Mouse (Mus musculus): Measurements from ENCODE around the gene Ywhag. TPM values are rescaled to one million over a fixed set of nuclear protein-coding genes. Genes with fewer than 3 reads are reported as not detected.
A peak's percentile ranks its signal among the peaks of the same experiment; 100 is the strongest.

Gene Ywhag
- polyA plus RNA-seq, 1 experiment, result 227 TPM

GRCm38 (mm10) chr5:135950710-135951412, 16.4 kb upstream of the Ywhag start:
- H3K36me3 ChIP-seq (ENCODE audit: control insufficient read depth, insufficient read depth), result no peaks in the 10 kb centered on the region
- H3K27me3 ChIP-seq (ENCODE audit: control insufficient read depth, insufficient read depth, insufficient read length), result no peaks in the 10 kb centered on the region
- H3K4me3 ChIP-seq (ENCODE audit: insufficient read depth, poor library complexity, severe bottlenecking), result no peak overlapping the region
- no peak overlapping the region for H3ac ChIP-seq (ENCODE audit: control insufficient read depth, insufficient read length, low read depth)
- no peak for TF ChIP-seq MYOD1 (IDR thresholded peaks at IDR 0.05; ENCODE audit: control insufficient read depth, insufficient read length, low read depth)
- no peak for TF ChIP-seq MAX (IDR thresholded peaks at IDR 0.05)
- TF ChIP-seq CTCF (IDR thresholded peaks at IDR 0.05; ENCODE audit: control insufficient read depth, insufficient read depth, insufficient read length), result no peak
- TF ChIP-seq USF1 (IDR thresholded peaks at IDR 0.05; ENCODE audit: low read depth), result no peak
- no peak for TF ChIP-seq CEBPB (IDR thresholded peaks at IDR 0.05; ENCODE audit: low read depth)
- no peak for TF ChIP-seq MYOG (IDR thresholded peaks at IDR 0.05; ENCODE audit: control insufficient read depth, extremely low read depth, insufficient read length)
- TF ChIP-seq FOSL1 (IDR thresholded peaks at IDR 0.05; ENCODE audit: insufficient read depth, low read length, poor library complexity, severe bottlenecking), result no peak
- H3K79me3 ChIP-seq (ENCODE audit: low read depth), result no peaks in the 10 kb centered on the region
- H3K79me2 ChIP-seq (ENCODE audit: control insufficient read depth, insufficient read depth), result no peaks in the 10 kb centered on the region

- Histone ChIP-seq H3K79me2 (ENCODE audit: control insufficient read depth, insufficient read depth) (no peaks in the 10 kb centered on the region), H3K79me3 (ENCODE audit: low read depth) (no peaks in the 10 kb centered on the region), H3ac (ENCODE audit: control insufficient read depth, insufficient read length, low read depth) (no peak overlapping the region), H3K27me3 (ENCODE audit: control insufficient read depth, insufficient read depth, insufficient read length) (no peaks in the 10 kb centered on the region), H3K4me3 (ENCODE audit: insufficient read depth, poor library complexity, severe bottlenecking) (no peak overlapping the region), H3K36me3 (ENCODE audit: control insufficient read depth, insufficient read depth) (no peaks in the 10 kb centered on the region)
- no peak for TF ChIP-seq USF1 (IDR thresholded peaks at IDR 0.05; ENCODE audit: low read depth)
- no peak for TF ChIP-seq FOSL1 (IDR thresholded peaks at IDR 0.05; ENCODE audit: insufficient read depth, low read length, poor library complexity, severe bottlenecking)
- no peak for TF ChIP-seq MYOD1 (IDR thresholded peaks at IDR 0.05; ENCODE audit: control insufficient read depth, insufficient read length, low read depth)
- no peak for TF ChIP-seq CEBPB (IDR thresholded peaks at IDR 0.05; ENCODE audit: low read depth)
- TF ChIP-seq CTCF (IDR thresholded peaks at IDR 0.05; ENCODE audit: control insufficient read depth, insufficient read depth, insufficient read length), result no peak
- TF ChIP-seq MYOG (IDR thresholded peaks at IDR 0.05; ENCODE audit: control insufficient read depth, extremely low read depth, insufficient read length), result no peak
- no peak for TF ChIP-seq MAX (IDR thresholded peaks at IDR 0.05)
Measured at GRCm38 (mm10) chr5:135946621-135947020, 12.2 kb upstream of the Ywhag start.

GRCm38 (mm10) chr5:135945916-135946408, 11.5 kb upstream of the Ywhag start:
- Histone ChIP-seq H3K4me3 (ENCODE audit: insufficient read depth, poor library complexity, severe bottlenecking) (no peak overlapping the region), H3K36me3 (ENCODE audit: control insufficient read depth, insufficient read depth) (no peaks in the 10 kb centered on the region), H3K79me3 (ENCODE audit: low read depth) (no peaks in the 10 kb centered on the region), H3K27me3 (ENCODE audit: control insufficient read depth, insufficient read depth, insufficient read length) (no peaks in the 10 kb centered on the region), H3K79me2 (ENCODE audit: control insufficient read depth, insufficient read depth) (no peaks in the 10 kb centered on the region), H3ac (ENCODE audit: control insufficient read depth, insufficient read length, low read depth) (no peak overlapping the region)
- TF ChIP-seq USF1 (IDR thresholded peaks at IDR 0.05; ENCODE audit: low read depth) (no peak), MYOG (IDR thresholded peaks at IDR 0.05; ENCODE audit: control insufficient read depth, extremely low read depth, insufficient read length) (no peak), CTCF (IDR thresholded peaks at IDR 0.05; ENCODE audit: control insufficient read depth, insufficient read depth, insufficient read length) (no peak), MYOD1 (IDR thresholded peaks at IDR 0.05; ENCODE audit: control insufficient read depth, insufficient read length, low read depth) (peak; percentile 36), FOSL1 (IDR thresholded peaks at IDR 0.05; ENCODE audit: insufficient read depth, low read length, poor library complexity, severe bottlenecking) (peak; percentile 26)

- Histone ChIP-seq H3K79me3 (ENCODE audit: low read depth) (no peaks in the 10 kb centered on the region), H3K4me3 (ENCODE audit: insufficient read depth, poor library complexity, severe bottlenecking) (no peak overlapping the region), H3ac (ENCODE audit: control insufficient read depth, insufficient read length, low read depth) (no peak overlapping the region), H3K36me3 (ENCODE audit: control insufficient read depth, insufficient read depth) (no peaks in the 10 kb centered on the region), H3K79me2 (ENCODE audit: control insufficient read depth, insufficient read depth) (no peaks in the 10 kb centered on the region), H3K27me3 (ENCODE audit: control insufficient read depth, insufficient read depth, insufficient read length) (no peaks in the 10 kb centered on the region)
- TF ChIP-seq MYOG (IDR thresholded peaks at IDR 0.05; ENCODE audit: control insufficient read depth, extremely low read depth, insufficient read length), result no peak
- TF ChIP-seq USF1 (IDR thresholded peaks at IDR 0.05; ENCODE audit: low read depth), result no peak
- TF ChIP-seq CEBPB (IDR thresholded peaks at IDR 0.05; ENCODE audit: low read depth), result no peak
- no peak for TF ChIP-seq MAX (IDR thresholded peaks at IDR 0.05)
- TF ChIP-seq CTCF (IDR thresholded peaks at IDR 0.05; ENCODE audit: control insufficient read depth, insufficient read depth, insufficient read length), result no peak
- no peak for TF ChIP-seq MYOD1 (IDR thresholded peaks at IDR 0.05; ENCODE audit: control insufficient read depth, insufficient read length, low read depth)
- no peak for TF ChIP-seq FOSL1 (IDR thresholded peaks at IDR 0.05; ENCODE audit: insufficient read depth, low read length, poor library complexity, severe bottlenecking)
Measured at GRCm38 (mm10) chr5:135942710-135943109, 8.3 kb upstream of the Ywhag start.

- Histone ChIP-seq H3K79me2 (ENCODE audit: control insufficient read depth, insufficient read depth) (no peaks in the 10 kb centered on the region), H3K27me3 (ENCODE audit: control insufficient read depth, insufficient read depth, insufficient read length) (no peaks in the 10 kb centered on the region), H3K79me3 (ENCODE audit: low read depth) (no peaks in the 10 kb centered on the region), H3K36me3 (ENCODE audit: control insufficient read depth, insufficient read depth) (no peaks in the 10 kb centered on the region), H3ac (ENCODE audit: control insufficient read depth, insufficient read length, low read depth) (no peak overlapping the region), H3K4me3 (ENCODE audit: insufficient read depth, poor library complexity, severe bottlenecking) (no peak overlapping the region)
- TF ChIP-seq CEBPB (IDR thresholded peaks at IDR 0.05; ENCODE audit: low read depth), result no peak
- no peak for TF ChIP-seq USF1 (IDR thresholded peaks at IDR 0.05; ENCODE audit: low read depth)
- TF ChIP-seq FOSL1 (IDR thresholded peaks at IDR 0.05; ENCODE audit: insufficient read depth, low read length, poor library complexity, severe bottlenecking), result no peak
- no peak for TF ChIP-seq MAX (IDR thresholded peaks at IDR 0.05)
- TF ChIP-seq MYOG (IDR thresholded peaks at IDR 0.05; ENCODE audit: control insufficient read depth, extremely low read depth, insufficient read length), result no peak
- TF ChIP-seq MYOD1 (IDR thresholded peaks at IDR 0.05; ENCODE audit: control insufficient read depth, insufficient read length, low read depth), result no peak
- no peak for TF ChIP-seq CTCF (IDR thresholded peaks at IDR 0.05; ENCODE audit: control insufficient read depth, insufficient read depth, insufficient read length)
Measured at GRCm38 (mm10) chr5:135940587-135940986, 6.2 kb upstream of the Ywhag start.

Measured in C2C12 (cell line).